Mouse (Mus musculus): ENCODE data around the gene Susd1. TPM values are rescaled to one million over a fixed set of nuclear protein-coding genes. Genes with fewer than 3 reads are reported as not detected.

The Susd1 gene
- polyA plus RNA-seq, 1 experiment = 4.0 TPM

- no peak overlapping the region for H3K4me3 ChIP-seq (replicated peaks; ENCODE audit: insufficient read depth, low read depth, low read length)
- 29% methylated on average over 9 of the region's 9 CpGs for WGBS
- TF ChIP-seq POLR2A (IDR thresholded peaks at IDR 0.05; ENCODE audit: borderline replicate concordance, insufficient read depth, low read length) (no peak), CTCF (IDR thresholded peaks at IDR 0.05; ENCODE audit: borderline replicate concordance, insufficient read depth, low read depth, low read length) (no peak)
- peak in 1 of 2 experiments; percentile 13 for DNase-seq
- no peaks in the 10 kb centered on the region for H3K4me1 ChIP-seq (ENCODE audit: control insufficient read depth, insufficient read depth, low read length)
- H3K27ac ChIP-seq (ENCODE audit: insufficient read depth, low read length) = no peak overlapping the region
- H3K27me3 ChIP-seq (ENCODE audit: control insufficient read depth, insufficient read depth, low read length) = no peaks in the 10 kb centered on the region
These were observed 106.8 kb downstream of the Susd1 start for GRCm38 (mm10) chr4:59331633-59332032.

- no peak for DNase-seq
- H3K27me3 ChIP-seq (ENCODE audit: control insufficient read depth, insufficient read depth, low read length) = no peaks in the 10 kb centered on the region
- TF ChIP-seq CTCF (IDR thresholded peaks at IDR 0.05; ENCODE audit: borderline replicate concordance, insufficient read depth, low read depth, low read length) (no peak), POLR2A (IDR thresholded peaks at IDR 0.05; ENCODE audit: borderline replicate concordance, insufficient read depth, low read length) (no peak)
- H3K4me1 ChIP-seq (ENCODE audit: control insufficient read depth, insufficient read depth, low read length) = no peaks in the 10 kb centered on the region
- WGBS = 44% methylated on average over 10 of the region's 10 CpGs
- H3K27ac ChIP-seq (ENCODE audit: insufficient read depth, low read length) = no peak overlapping the region
- no peak overlapping the region for H3K4me3 ChIP-seq (replicated peaks; ENCODE audit: insufficient read depth, low read depth, low read length)
These were observed 107.3 kb downstream of the Susd1 start for GRCm38 (mm10) chr4:59330961-59331604.

- Histone ChIP-seq H3K4me3 (replicated peaks; ENCODE audit: insufficient read depth, low read depth, low read length) (no peak overlapping the region), H3K27ac (ENCODE audit: insufficient read depth, low read length) (no peak overlapping the region), H3K27me3 (ENCODE audit: control insufficient read depth, insufficient read depth, low read length) (no peaks in the 10 kb centered on the region), H3K4me1 (ENCODE audit: control insufficient read depth, insufficient read depth, low read length) (no peaks in the 10 kb centered on the region)
- WGBS = 39% methylated on average over 19 of the region's 19 CpGs
- no peak for DNase-seq
- TF ChIP-seq CTCF (IDR thresholded peaks at IDR 0.05; ENCODE audit: borderline replicate concordance, insufficient read depth, low read depth, low read length) = no peak
- TF ChIP-seq POLR2A (IDR thresholded peaks at IDR 0.05; ENCODE audit: borderline replicate concordance, insufficient read depth, low read length) = no peak
These were observed 108.8 kb downstream of the Susd1 start for GRCm38 (mm10) chr4:59329461-59330304.

- Histone ChIP-seq H3K4me1 (ENCODE audit: control insufficient read depth, insufficient read depth, low read length) (no peaks in the 10 kb centered on the region), H3K4me3 (replicated peaks; ENCODE audit: insufficient read depth, low read depth, low read length) (no peak overlapping the region)
- WGBS = 86% methylated on average over 7 of the region's 7 CpGs
These were observed 109.6 kb downstream of the Susd1 start for GRCm38 (mm10) chr4:59328821-59329220.

GRCm38 (mm10) chr4:59327986-59328385 is 110.4 kb downstream of the Susd1 start:
- WGBS = 96% methylated on average over 5 of the region's 5 CpGs
- TF ChIP-seq POLR2A (IDR thresholded peaks at IDR 0.05; ENCODE audit: borderline replicate concordance, insufficient read depth, low read length) (no peak), CTCF (IDR thresholded peaks at IDR 0.05; ENCODE audit: borderline replicate concordance, insufficient read depth, low read depth, low read length) (no peak)
- Histone ChIP-seq H3K4me3 (replicated peaks; ENCODE audit: insufficient read depth, low read depth, low read length) (no peak overlapping the region), H3K4me1 (ENCODE audit: control insufficient read depth, insufficient read depth, low read length) (no peaks in the 10 kb centered on the region; the same call in 1 of the 2 replicates), H3K27ac (ENCODE audit: insufficient read depth, low read length) (no peak overlapping the region), H3K27me3 (ENCODE audit: control insufficient read depth, insufficient read depth, low read length) (no peaks in the 10 kb centered on the region; the same call in 1 of the 2 replicates)
- DNase-seq = no peak

More at GRCm38 (mm10) chr4:59328821-59329220, 109.6 kb downstream of the Susd1 start:
- DNase-seq = no peak
- Histone ChIP-seq H3K27ac (ENCODE audit: insufficient read depth, low read length) (no peak overlapping the region), H3K27me3 (ENCODE audit: control insufficient read depth, insufficient read depth, low read length) (no peaks in the 10 kb centered on the region)
- TF ChIP-seq POLR2A (IDR thresholded peaks at IDR 0.05; ENCODE audit: borderline replicate concordance, insufficient read depth, low read length) (no peak), CTCF (IDR thresholded peaks at IDR 0.05; ENCODE audit: borderline replicate concordance, insufficient read depth, low read depth, low read length) (no peak)

- WGBS = 70% methylated on average over 6 of the region's 6 CpGs
- TF ChIP-seq POLR2A (IDR thresholded peaks at IDR 0.05; ENCODE audit: borderline replicate concordance, insufficient read depth, low read length) (no peak), CTCF (IDR thresholded peaks at IDR 0.05; ENCODE audit: borderline replicate concordance, insufficient read depth, low read depth, low read length) (no peak)
- Histone ChIP-seq H3K4me3 (replicated peaks; ENCODE audit: insufficient read depth, low read depth, low read length) (no peak overlapping the region), H3K27me3 (ENCODE audit: control insufficient read depth, insufficient read depth, low read length) (no peaks in the 10 kb centered on the region; the same call in 1 of the 2 replicates), H3K27ac (ENCODE audit: insufficient read depth, low read length) (no peak overlapping the region), H3K4me1 (ENCODE audit: control insufficient read depth, insufficient read depth, low read length) (no peaks in the 10 kb centered on the region; the same call in 1 of the 2 replicates)
- no peak for DNase-seq
These were observed 112.2 kb downstream of the Susd1 start for GRCm38 (mm10) chr4:59326031-59326760.

GRCm38 (mm10) chr4:59324317-59324716 is 114.1 kb downstream of the Susd1 start:
- DNase-seq = no peak
- Histone ChIP-seq H3K4me1 (ENCODE audit: control insufficient read depth, insufficient read depth, low read length) (no peaks in the 10 kb centered on the region; the same call in 1 of the 2 replicates), H3K27ac (ENCODE audit: insufficient read depth, low read length) (no peak overlapping the region), H3K27me3 (ENCODE audit: control insufficient read depth, insufficient read depth, low read length) (no peaks in the 10 kb centered on the region; the same call in 1 of the 2 replicates), H3K4me3 (replicated peaks; ENCODE audit: insufficient read depth, low read depth, low read length) (no peak overlapping the region)
- 89% methylated on average over 5 of the region's 5 CpGs for WGBS
- TF ChIP-seq POLR2A (IDR thresholded peaks at IDR 0.05; ENCODE audit: borderline replicate concordance, insufficient read depth, low read length) (no peak), CTCF (IDR thresholded peaks at IDR 0.05; ENCODE audit: borderline replicate concordance, insufficient read depth, low read depth, low read length) (no peak)

Data from cerebellum, adult 2 months (tissue).